Mouse (Mus musculus) spleen, postnatal 14 days (tissue): ENCODE results near the gene Slc9a9.

Experiments used
- DNase-seq, 2 experiments: peaks; one replicate each; pipeline ENCODE4 v3.0.0; 2021 to 2022; ENCODE audit warnings: low spot score in 2 of 2

Gene Slc9a9

GRCm38 (mm10) chr9:95072450-95072955 lies 402.8 kb downstream of the Slc9a9 start:
- peak in 1 of 2 experiments; percentile 2 for DNase-seq

- DNase-seq = no peak
These were observed 404.0 kb downstream of the Slc9a9 start for GRCm38 (mm10) chr9:95073691-95074090.

GRCm38 (mm10) chr9:95075856-95076255 lies 406.1 kb downstream of the Slc9a9 start:
- DNase-seq = no peak

- DNase-seq = no peak
These were observed 408.2 kb downstream of the Slc9a9 start for GRCm38 (mm10) chr9:95077938-95078337.

- DNase-seq = no peak
These were observed 408.9 kb downstream of the Slc9a9 start for GRCm38 (mm10) chr9:95078626-95079025.

- no peak for DNase-seq
These were observed 410.2 kb downstream of the Slc9a9 start for GRCm38 (mm10) chr9:95079951-95080350.

GRCm38 (mm10) chr9:95086109-95086821 lies 416.6 kb downstream of the Slc9a9 start:
- DNase-seq = no peak

GRCm38 (mm10) chr9:95088221-95088620 lies 418.5 kb downstream of the Slc9a9 start:
- DNase-seq = no peak

- no peak for DNase-seq
These were observed 419.3 kb downstream of the Slc9a9 start for GRCm38 (mm10) chr9:95089050-95089449.

GRCm38 (mm10) chr9:95096486-95096885 lies 426.8 kb downstream of the Slc9a9 start:
- no peak for DNase-seq

- DNase-seq = no peak
These were observed 436.1 kb downstream of the Slc9a9 start for GRCm38 (mm10) chr9:95105768-95106167.

GRCm38 (mm10) chr9:95109799-95110198 lies 440.1 kb downstream of the Slc9a9 start:
- no peak for DNase-seq

- DNase-seq = no peak
These were observed 441.1 kb downstream of the Slc9a9 start for GRCm38 (mm10) chr9:95110768-95111167.

GRCm38 (mm10) chr9:95111732-95112131 lies 442.0 kb downstream of the Slc9a9 start:
- DNase-seq = no peak

GRCm38 (mm10) chr9:95113157-95114135 lies 443.7 kb downstream of the Slc9a9 start:
- DNase-seq = no peak

GRCm38 (mm10) chr9:95120062-95120461 lies 450.4 kb downstream of the Slc9a9 start:
- no peak for DNase-seq

GRCm38 (mm10) chr9:95121151-95121835 lies 451.6 kb downstream of the Slc9a9 start:
- no peak for DNase-seq

GRCm38 (mm10) chr9:95125683-95126082 lies 456.0 kb downstream of the Slc9a9 start:
- no peak for DNase-seq

- DNase-seq = no peak
These were observed 458.1 kb downstream of the Slc9a9 start for GRCm38 (mm10) chr9:95127774-95128173.

- DNase-seq = no peak
These were observed 479.6 kb downstream of the Slc9a9 start for GRCm38 (mm10) chr9:95149206-95149729.

GRCm38 (mm10) chr9:95150096-95150495 lies 480.4 kb downstream of the Slc9a9 start:
- DNase-seq = no peak

- DNase-seq = no peak
These were observed 480.9 kb downstream of the Slc9a9 start for GRCm38 (mm10) chr9:95150597-95150996.
